Mouse (Mus musculus) kidney, embryonic 16.5 days (tissue): ENCODE measurements at regions not wholly inside any gene's neighbourhood (a gene's known extent, or its start where the extent isn't known, plus 50 kb on each side); places are given as distances from the start of the nearest gene placed in this dataset.
A peak's percentile ranks its signal among the peaks of the same experiment; 100 is the strongest.

ENCODE experiments used
- ATAC-seq: fragments of 200-750 bp; cut with Nextera tagmentation; 2 replicates; pipeline ENCODE4 v1.8.0; 2017; ENCODE audit warnings: moderate TSS enrichment; ENCODE audit not compliant: low FRiP score, low TSS enrichment
- H3K27ac ChIP-seq: fragments of 300-500 bp; sonication (generic); 2 replicates; pipeline ENCODE4 v1.5.1; 2014; ENCODE audit warnings: low read length
- H3K27me3 ChIP-seq: fragments of 300-500 bp; sonication (generic); 2 replicates; pipeline ENCODE4 v1.6.1; 2014; ENCODE audit warnings: low read length, control low read depth, mixed read lengths; ENCODE audit not compliant: insufficient read depth
- H3K36me3 ChIP-seq: fragments of 300-500 bp; sonication (generic); 2 replicates; pipeline ENCODE4 v1.6.1; 2014; ENCODE audit warnings: low read length, control low read depth, mixed read lengths; ENCODE audit not compliant: insufficient read depth
- H3K4me1 ChIP-seq: fragments of 300-500 bp; sonication (generic); 2 replicates; pipeline ENCODE4 v1.6.1; 2014; ENCODE audit warnings: low read length, control low read depth, mixed read lengths; ENCODE audit not compliant: insufficient read depth
- H3K4me2 ChIP-seq: fragments of 300-500 bp; sonication (generic); replicated peaks from 2 replicates; pipeline ENCODE4 v1.6.1; 2014; ENCODE audit warnings: low read depth, low read length
- H3K4me3 ChIP-seq: fragments of 300-500 bp; sonication (generic); 2 replicates; pipeline ENCODE4 v1.5.1; 2014; ENCODE audit warnings: mild to moderate bottlenecking, low read length
- H3K9ac ChIP-seq: fragments of 300-500 bp; sonication (generic); replicated peaks from 2 replicates; pipeline ENCODE4 v1.6.1; 2014; ENCODE audit warnings: low read length
- H3K9me3 ChIP-seq: fragments of 300-500 bp; sonication (generic); 2 replicates; pipeline ENCODE4 v1.6.1; 2016; ENCODE audit warnings: low read length, control low read depth
- WGBS: fragments of 180-500 bp; shearing (Covaris S2); extraction: QIAGEN DNeasy Blood & Tissue Kit; methylation state at CpG from one replicate; pipeline ENCODE4 v1.1.7; 2014; 5-methylcytosine and 5-hydroxymethylcytosine counted together

DNA sequence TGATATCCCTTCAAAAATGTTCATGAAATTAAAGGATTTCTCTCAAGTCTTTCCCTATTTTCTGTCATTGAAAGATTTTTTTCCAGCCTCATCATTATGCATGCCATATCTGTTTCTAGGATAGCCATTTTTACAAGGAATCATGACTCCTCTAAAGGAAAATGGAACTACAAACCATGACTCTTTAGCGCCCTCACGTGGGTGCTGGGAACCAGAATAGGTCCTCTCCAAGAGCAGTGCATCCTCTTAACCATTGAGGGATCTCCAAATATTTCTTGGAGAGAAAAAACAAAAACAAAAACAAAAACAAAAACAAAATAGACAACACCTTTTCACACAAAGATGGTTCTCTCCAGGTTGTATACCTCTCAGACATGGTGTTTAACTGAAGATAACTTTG is 172.0 kb upstream of the Adgrl4 start:
- Histone ChIP-seq H3K27me3 (no peaks in the 10 kb centered on the region), H3K4me3 (no peak overlapping the region), H3K9me3 (no peaks in the 10 kb centered on the region), H3K4me2 (no peak overlapping the region), H3K36me3 (no peaks in the 10 kb centered on the region), H3K27ac (no peak overlapping the region), H3K9ac (no peak overlapping the region), H3K4me1 (no peaks in the 10 kb centered on the region)
- WGBS = 19% methylated on average over 2 of the region's 2 CpGs
- ATAC-seq = no peak

DNA sequence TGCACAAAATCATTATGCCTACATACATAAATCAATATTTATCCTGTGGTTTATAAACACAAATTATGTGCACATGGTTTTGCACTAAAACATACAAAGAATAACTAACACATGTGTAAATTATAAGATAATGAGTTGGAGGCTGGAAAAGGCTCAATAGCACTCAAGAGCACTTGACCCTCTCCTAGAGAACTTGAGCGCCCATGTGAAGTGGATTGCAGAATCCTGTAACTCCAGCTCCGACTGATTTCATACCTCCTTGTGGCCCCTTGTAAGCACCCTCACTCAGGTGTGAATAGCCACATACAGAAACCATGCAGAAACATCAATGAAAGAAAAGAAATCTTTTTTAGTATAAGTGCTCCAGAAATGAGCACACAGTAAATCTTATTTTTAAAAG is 168.2 kb upstream of the Adgrl4 start:
- WGBS = 86% methylated on average over 2 of the region's 2 CpGs

DNA sequence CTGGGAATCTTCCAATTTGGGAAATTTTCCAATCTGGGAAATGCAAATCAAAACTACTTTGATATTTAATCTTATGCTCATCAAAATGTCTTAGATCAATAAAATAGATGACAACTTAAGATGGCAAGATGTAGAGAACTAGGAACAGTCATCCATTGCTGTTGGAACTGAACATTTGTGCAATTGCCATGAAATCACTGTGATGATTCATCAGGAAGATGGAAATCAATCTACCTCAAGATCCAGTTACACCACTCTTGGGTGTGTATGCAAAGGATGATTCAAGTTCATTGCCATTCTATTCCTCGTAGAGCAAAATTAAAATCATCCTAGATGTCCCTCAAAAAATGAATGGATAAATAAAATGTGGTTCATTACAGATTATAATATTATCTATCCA is 153.9 kb upstream of the Adgrl4 start:
- no peak overlapping the region for H3K4me3 ChIP-seq
- no peak overlapping the region for H3K4me2 ChIP-seq
- no peaks in the 10 kb centered on the region for H3K4me1 ChIP-seq
- no peak overlapping the region for H3K27ac ChIP-seq
- no peaks in the 10 kb centered on the region for H3K27me3 ChIP-seq
- H3K9ac ChIP-seq = no peak overlapping the region
- no peak for ATAC-seq
- WGBS = 92% methylated on average over 1 of the region's 1 CpGs
- H3K36me3 ChIP-seq = no peaks in the 10 kb centered on the region
- H3K9me3 ChIP-seq = no peaks in the 10 kb centered on the region

More for the DNA sequence above, 168.2 kb upstream of the Adgrl4 start:
- Histone ChIP-seq H3K36me3 (no peaks in the 10 kb centered on the region), H3K27me3 (no peaks in the 10 kb centered on the region), H3K4me2 (no peak overlapping the region), H3K27ac (no peak overlapping the region), H3K4me1 (no peaks in the 10 kb centered on the region), H3K4me3 (no peak overlapping the region), H3K9me3 (no peaks in the 10 kb centered on the region), H3K9ac (no peak overlapping the region)
- ATAC-seq = no peak

GRCm38 (mm10) chr3:151293981-151294605 is 143.6 kb upstream of the Adgrl4 start:
- H3K4me1 ChIP-seq = no peaks in the 10 kb centered on the region
- ATAC-seq = peak; percentile 81
- 60% methylated on average over 11 of the region's 11 CpGs for WGBS
- H3K9ac ChIP-seq = no peak overlapping the region
- no peak overlapping the region for H3K27ac ChIP-seq
- no peaks in the 10 kb centered on the region for H3K9me3 ChIP-seq
- H3K27me3 ChIP-seq = no peaks in the 10 kb centered on the region
- H3K4me2 ChIP-seq = no peak overlapping the region
- no peaks in the 10 kb centered on the region for H3K36me3 ChIP-seq
- no peak overlapping the region for H3K4me3 ChIP-seq

DNA sequence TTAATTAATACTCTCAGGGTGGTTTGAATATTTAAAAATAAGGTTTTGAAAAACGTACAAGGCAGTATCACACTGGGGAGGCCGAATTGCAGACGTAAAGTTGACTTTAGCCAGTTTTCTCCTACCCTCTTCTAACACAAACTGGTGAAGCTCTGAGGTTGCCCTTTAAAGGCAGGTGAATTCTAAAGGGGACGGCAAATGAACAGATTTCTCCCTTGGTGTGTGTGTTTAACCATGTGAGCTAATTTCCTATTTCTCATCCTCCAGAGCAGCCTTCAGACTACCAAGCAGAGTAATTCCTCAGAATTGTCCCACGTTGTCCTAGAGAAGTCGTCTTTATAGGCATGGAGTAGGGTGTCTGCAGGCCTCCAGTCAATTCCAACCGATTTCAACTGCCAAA is 143.1 kb upstream of the Adgrl4 start:
- Histone ChIP-seq H3K9me3 (no peaks in the 10 kb centered on the region), H3K27ac (no peak overlapping the region), H3K9ac (no peak overlapping the region), H3K4me1 (no peaks in the 10 kb centered on the region), H3K27me3 (no peaks in the 10 kb centered on the region), H3K4me2 (no peak overlapping the region), H3K4me3 (no peak overlapping the region), H3K36me3 (no peaks in the 10 kb centered on the region)
- WGBS = 67% methylated on average over 7 of the region's 7 CpGs
- no peak for ATAC-seq

GRCm38 (mm10) chr3:151295027-151295426 is 142.7 kb upstream of the Adgrl4 start:
- no peaks in the 10 kb centered on the region for H3K9me3 ChIP-seq
- no peaks in the 10 kb centered on the region for H3K4me1 ChIP-seq
- no peaks in the 10 kb centered on the region for H3K36me3 ChIP-seq
- 49% methylated on average over 9 of the region's 9 CpGs for WGBS
- no peak overlapping the region for H3K4me2 ChIP-seq
- H3K4me3 ChIP-seq = no peak overlapping the region
- no peak overlapping the region for H3K27ac ChIP-seq
- H3K9ac ChIP-seq = no peak overlapping the region
- ATAC-seq = no peak
- no peaks in the 10 kb centered on the region for H3K27me3 ChIP-seq

GRCm38 (mm10) chr3:151298325-151298724 is 139.4 kb upstream of the Adgrl4 start:
- no peaks in the 10 kb centered on the region for H3K36me3 ChIP-seq
- no peak overlapping the region for H3K9ac ChIP-seq
- H3K4me3 ChIP-seq = no peak overlapping the region
- no peaks in the 10 kb centered on the region for H3K27me3 ChIP-seq
- H3K4me2 ChIP-seq = no peak overlapping the region
- no peaks in the 10 kb centered on the region for H3K4me1 ChIP-seq
- no peak overlapping the region for H3K27ac ChIP-seq
- 40% methylated on average over 2 of the region's 2 CpGs for WGBS
- ATAC-seq = peak; percentile 80
- H3K9me3 ChIP-seq = no peaks in the 10 kb centered on the region

DNA sequence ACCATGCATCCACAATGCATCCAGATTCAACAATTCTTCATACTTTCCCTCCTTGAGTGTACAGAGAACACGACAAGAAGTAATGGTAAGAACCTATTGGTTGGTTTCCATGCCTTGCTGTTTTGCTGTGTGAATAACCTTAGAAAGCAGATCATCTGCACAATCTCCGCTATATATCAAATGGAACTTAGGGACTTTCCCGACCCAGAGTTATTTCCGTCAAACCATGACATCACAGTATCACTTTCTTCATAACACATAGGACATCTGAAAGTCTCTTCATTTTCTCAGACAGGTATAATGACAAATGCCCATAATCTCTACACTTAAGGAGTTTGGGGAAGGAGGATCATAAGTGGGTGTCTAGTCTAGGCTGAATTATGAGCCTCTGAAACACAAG is 132.3 kb upstream of the Adgrl4 start:
- no peak overlapping the region for H3K4me3 ChIP-seq
- H3K27me3 ChIP-seq = no peaks in the 10 kb centered on the region
- H3K4me1 ChIP-seq = no peaks in the 10 kb centered on the region
- no peaks in the 10 kb centered on the region for H3K36me3 ChIP-seq
- no peak overlapping the region for H3K4me2 ChIP-seq
- H3K27ac ChIP-seq = no peak overlapping the region
- no peak overlapping the region for H3K9ac ChIP-seq
- WGBS = 86% methylated on average over 4 of the region's 4 CpGs
- H3K9me3 ChIP-seq = no peaks in the 10 kb centered on the region
- ATAC-seq = no peak

DNA sequence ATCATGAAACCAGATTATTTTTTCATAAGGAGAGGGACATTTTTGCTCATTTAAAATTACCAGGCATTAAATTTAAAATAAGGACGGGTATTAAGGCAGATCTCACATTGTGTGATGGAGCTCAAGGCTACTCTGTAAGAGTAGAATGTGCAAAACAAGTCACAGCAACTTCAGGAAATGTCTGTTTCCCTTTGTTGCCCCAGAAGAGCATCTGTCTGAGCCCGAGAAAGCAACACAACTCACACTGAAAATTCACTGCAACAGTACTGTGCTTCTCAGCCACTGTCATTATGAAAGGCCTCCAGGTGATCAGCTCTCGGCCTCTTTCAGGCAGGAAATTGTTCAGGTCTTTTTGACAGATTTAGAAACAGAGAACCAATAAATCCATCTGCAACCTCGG is 129.7 kb upstream of the Adgrl4 start:
- 45% methylated on average over 4 of the region's 4 CpGs for WGBS
- Histone ChIP-seq H3K4me3 (no peak overlapping the region), H3K9ac (no peak overlapping the region), H3K4me1 (no peaks in the 10 kb centered on the region), H3K9me3 (no peaks in the 10 kb centered on the region), H3K4me2 (no peak overlapping the region), H3K36me3 (no peaks in the 10 kb centered on the region), H3K27me3 (no peaks in the 10 kb centered on the region), H3K27ac (no peak overlapping the region)
- no peak for ATAC-seq

GRCm38 (mm10) chr3:151323835-151324234 is 113.9 kb upstream of the Adgrl4 start:
- Histone ChIP-seq H3K9me3 (no peaks in the 10 kb centered on the region), H3K9ac (no peak overlapping the region), H3K27ac (no peak overlapping the region), H3K4me2 (no peak overlapping the region), H3K36me3 (no peaks in the 10 kb centered on the region), H3K27me3 (no peaks in the 10 kb centered on the region), H3K4me3 (no peak overlapping the region), H3K4me1 (no peaks in the 10 kb centered on the region)
- WGBS = 25% methylated on average over 3 of the region's 3 CpGs
- no peak for ATAC-seq
